ENCODE assay signal across 8 mouse cellular contexts in genomic region chr11:59661005-59661404, GRCm38 (mm10). TPM values are rescaled to one million over a fixed set of nuclear protein-coding genes. Genes with fewer than 3 reads are reported as not detected.
A peak's percentile ranks its signal among the peaks of the same experiment; 100 is the strongest.
DNase-seq lines count a peak whose midpoint lies in the region; ATAC-seq lines count a peak whose summit lies in the region.

Mprip (plus strand) TSS chr11:59661305.

- no peak for DNase-seq in urinary bladder, adult 2 months (ENCODE audit: low spot score)
- DNase-seq in urinary bladder, postnatal 10 days (ENCODE audit: low spot score): no peak
- no peak for DNase-seq in forebrain, embryonic 10.5 days (ENCODE audit: extremely low spot score, low spot score)
- DNase-seq in heart, postnatal 36 days: no peak
- DNase-seq in layer of hippocampus, postnatal 25 days (ENCODE audit: extremely low spot score in 1 of 2, low spot score in 1 of 2): no peak
- no peak for DNase-seq in midbrain, embryonic 14.5 days
- no peak for DNase-seq in MN1 (ENCODE audit: low spot score)
- no peak for DNase-seq in urinary bladder, postnatal 36 days (ENCODE audit: low spot score in 2 of 2)

- peak within 1 kb of the TSS; percentile 80 for H3K9ac ChIP-seq in midbrain, embryonic 14.5 days (replicated peaks; ENCODE audit: low read length)

- peak within 1 kb of the TSS; percentile 78 for H3K4me3 ChIP-seq in forebrain, embryonic 10.5 days
- H3K4me3 ChIP-seq in midbrain, embryonic 14.5 days (replicated peaks; ENCODE audit: low read depth, low read length): peak within 1 kb of the TSS; percentile 71

- H3K36me3 ChIP-seq in forebrain, embryonic 10.5 days (replicated peaks): no peaks in the 10 kb centered on the region; the same call in 1 of the 2 replicates
- H3K36me3 ChIP-seq in midbrain, embryonic 14.5 days (ENCODE audit: control insufficient read depth, insufficient read depth, low read length): no peaks in the 10 kb centered on the region

- 51% methylated on average over 3 of the region's 3 CpGs for WGBS in forebrain, embryonic 10.5 days
- 60% methylated on average over 3 of the region's 3 CpGs for WGBS in midbrain, embryonic 14.5 days

- intact Hi-C loops in heart, postnatal 36 days (cut with DNase I): loop anchor here (5.0 kb wide), 1 partner anchor 46 kb away; no protein-coding TSS in a partner anchor

- peaks cover 24% of the 10 kb centered on the region for H3K27me3 ChIP-seq in forebrain, embryonic 10.5 days (ENCODE audit: poor library complexity, severe bottlenecking)
- no peaks in the 10 kb centered on the region for H3K27me3 ChIP-seq in midbrain, embryonic 14.5 days (ENCODE audit: control insufficient read depth, insufficient read depth, low read length)

- peaks cover 40% of the 10 kb centered on the region for H3K4me1 ChIP-seq in forebrain, embryonic 10.5 days
- H3K4me1 ChIP-seq in midbrain, embryonic 14.5 days (ENCODE audit: control insufficient read depth, insufficient read depth, low read length): peaks cover 30% of the 10 kb centered on the region

- no peak for ATAC-seq in midbrain, embryonic 14.5 days (ENCODE audit: low FRiP score, low TSS enrichment)

- H3K9me3 ChIP-seq in forebrain, embryonic 10.5 days: no peaks in the 10 kb centered on the region
- H3K9me3 ChIP-seq in midbrain, embryonic 14.5 days (ENCODE audit: control insufficient read depth, low read length): no peaks in the 10 kb centered on the region

- peak within 1 kb of the TSS; percentile 63 for H3K4me2 ChIP-seq in midbrain, embryonic 14.5 days (ENCODE audit: low read length)

- peak within 1 kb of the TSS; percentile 91 for H3K27ac ChIP-seq in forebrain, embryonic 10.5 days
- peak within 1 kb of the TSS; percentile 92 for H3K27ac ChIP-seq in midbrain, embryonic 14.5 days (replicated peaks; ENCODE audit: low read depth, low read length)

RNA-seq across cellular contexts. Expression of gene Mprip, which starts in this region (rescaled TPM):
- 136 and 151 TPM in 2 replicates for polyA plus RNA-seq in urinary bladder, adult 2 months (2012; rRNA removed)
- polyA plus RNA-seq in forebrain, embryonic 10.5 days (2016; fragmentation: Nextera tagmentation; extraction: Ambion mirVana): 24.8 and 28.3 TPM in 2 replicates
- 100 to 1,000 TPM; 137 to 147 TPM for total RNA-seq in heart, postnatal 36 days (2021)
- total RNA-seq in layer of hippocampus, postnatal 25 days (2021): 100 to 1,000 TPM; 267 to 302 TPM
- 62.6 and 68.7 TPM in 2 replicates for polyA plus RNA-seq in midbrain, embryonic 14.5 days (2014; fragmentation: Nextera tagmentation; extraction: Ambion mirVana)
